Mouse (Mus musculus) layer of hippocampus, postnatal 14 days (tissue): Measurements from ENCODE around the gene Itsn2. TPM values are rescaled to one million over a fixed set of nuclear protein-coding genes. Genes with fewer than 3 reads are reported as not detected.

ENCODE experiments used
- total RNA-seq, 2 experiments: library from RNA; stranded (reverse); gene quantifications; 2 replicates each; pipeline ENCODE4 v1.2.3; 2021

The Itsn2 gene
- total RNA-seq, 2 experiments from 2014 or later: 77.7 to 78.0 TPM

Other genes starting within 250 kb of the Itsn2 start
- gene Ncoa1, start 115.5 kb upstream of the Itsn2 start, total RNA-seq: 100 to 1,000 TPM; 109 to 115 TPM
- not detected for gene Gm3625, start 289 bp downstream of the Itsn2 start, total RNA-seq
- 1 to 10 TPM; 2.3 to 3.1 TPM for gene Fam228a, start 145.8 kb downstream of the Itsn2 start, total RNA-seq
- 10 to 100 TPM; 12.4 to 12.6 TPM for gene Pfn4, start 176.4 kb downstream of the Itsn2 start, total RNA-seq
- gene Fam228b, start 176.6 kb downstream of the Itsn2 start, total RNA-seq: 10 to 100 TPM; 21.4 to 22.6 TPM
- gene Sf3b6, start 224.9 kb downstream of the Itsn2 start, total RNA-seq: 10 to 100 TPM; 79.2 to 84.6 TPM
- gene Fkbp1b, start 249.0 kb downstream of the Itsn2 start, total RNA-seq: 100 to 1,000 TPM; 106 to 107 TPM